ENCODE assay signal across 21 mouse cellular contexts in the genomic region with DNA sequence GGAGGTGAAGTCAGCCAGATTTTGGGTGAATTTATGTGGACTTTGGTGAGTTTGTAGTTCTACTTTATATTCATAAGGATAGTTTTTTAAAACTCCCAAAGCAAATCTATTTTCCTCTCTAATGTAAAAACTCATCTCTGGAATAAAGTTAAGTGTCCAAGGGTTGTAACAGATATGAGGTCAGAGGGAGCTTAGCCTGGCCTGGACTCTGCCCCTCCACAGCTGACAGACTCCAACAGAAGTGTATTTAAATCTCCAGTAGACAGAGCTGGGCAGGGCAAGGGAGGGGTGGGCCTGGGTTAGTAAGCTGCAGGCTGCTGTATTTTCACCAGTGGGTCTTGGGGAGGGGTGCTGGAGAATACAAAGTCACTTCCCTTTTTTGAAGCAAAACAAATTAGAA. TPM values are rescaled to one million over a fixed set of nuclear protein-coding genes. Genes with fewer than 3 reads are reported as not detected.
DNase-seq lines count a peak whose midpoint lies in the region; ATAC-seq lines count a peak whose summit lies in the region.
"Not testable (repeated sequence)": the region's sequence is repeated elsewhere in the genome, so short reads cannot be mapped to it uniquely, and the experiment has no call there.
"Had no signal": no experiment of that assay in that cellular context is flagged by ENCODE, and none has a peak within 500 bp of the region (broad histone marks: within the 10 kb centered on the region; RNA-seq: fewer than 3 reads in every experiment).

No protein-coding gene starts in this region.

- peak; percentile 53; the same call in 1 of the 2 replicates for ATAC-seq in liver, embryonic 16.5 days (ENCODE audit: low read depth)

- H3K27me3 ChIP-seq in liver, embryonic 16.5 days (ENCODE audit: control insufficient read depth, insufficient read depth, low read depth, low read length), result not testable (repeated sequence)

- not testable (repeated sequence) for H3K9ac ChIP-seq in liver, embryonic 16.5 days (ENCODE audit: low read depth, low read length)

- H3K27ac ChIP-seq in liver, embryonic 16.5 days (ENCODE audit: low read length), result not testable (repeated sequence)

- DNase-seq in adrenal gland, postnatal 14 days, result peak; percentile 4
- DNase-seq in kidney, adult 18-20 months, result peak; percentile 7
- DNase-seq in kidney, adult 8-10 months, result peak; percentile 7 to 31
- peak; percentile 5 for DNase-seq in kidney, postnatal 10 days
- peak; percentile 12 to 17 for DNase-seq in kidney, postnatal 36 days

- not testable (repeated sequence) for H3K36me3 ChIP-seq in liver, embryonic 16.5 days (ENCODE audit: control insufficient read depth, insufficient read depth)

- H3K4me1 ChIP-seq in liver, embryonic 16.5 days (ENCODE audit: control insufficient read depth, low read depth, low read length), result not testable (repeated sequence)

- H3K4me3 ChIP-seq in liver, embryonic 16.5 days (ENCODE audit: low read depth, low read length), result not testable (repeated sequence)

- H3K4me2 ChIP-seq in liver, embryonic 16.5 days (ENCODE audit: low read depth, low read length), result not testable (repeated sequence)

- not testable (repeated sequence) for H3K9me3 ChIP-seq in liver, embryonic 16.5 days (replicated peaks; ENCODE audit: control insufficient read depth, low read length)

RNA-seq across cellular contexts. Expression of gene Il1f9, which starts 2.2 kb away (rescaled TPM):
- 0.26 TPM in 1 of 2 replicates, not detected in the other for total RNA-seq in adrenal gland, postnatal 14 days (2021)
- 0.32 and 0.68 TPM in 2 replicates for polyA plus RNA-seq in liver, embryonic 16.5 days (2015; fragmentation: Nextera tagmentation; extraction: Ambion mirVana)
- total RNA-seq: adrenal gland, adult 2 months; adrenal gland, postnatal 25 days; adrenal gland, postnatal 4 days; ES-E14; MEL had no signal
- polyA plus RNA-seq: adrenal gland, adult 2 months; brain, embryonic 14.5 days; C2C12; embryonic facial prominence, embryonic 11.5 days; embryonic facial prominence, embryonic 13.5 days; erythroblast, embryonic 14.5 days; forebrain, embryonic 10.5 days; forebrain, embryonic 12.5 days; forebrain, embryonic 14.5 days; forebrain, embryonic 16.5 days had no signal

RNA-seq across cellular contexts. Expression of gene Il1f6, which starts 31.1 kb away (rescaled TPM):
- total RNA-seq in adrenal gland, postnatal 14 days (2021), result not detected in 2 replicates
- polyA plus RNA-seq in liver, embryonic 16.5 days (2015; fragmentation: Nextera tagmentation; extraction: Ambion mirVana), result not detected in 2 replicates
- total RNA-seq: adrenal gland, adult 2 months; adrenal gland, postnatal 25 days; adrenal gland, postnatal 4 days; common myeloid progenitor, adult 5-6 weeks; ES-E14; MEL had no signal
- polyA plus RNA-seq: adrenal gland, adult 2 months; brain, embryonic 14.5 days; C2C12; embryonic facial prominence, embryonic 11.5 days; embryonic facial prominence, embryonic 13.5 days; erythroblast, embryonic 14.5 days; forebrain, embryonic 10.5 days; forebrain, embryonic 12.5 days; forebrain, embryonic 14.5 days; forebrain, embryonic 16.5 days had no signal

RNA-seq across cellular contexts. Expression of gene Il1f8, which starts 31.1 kb away (rescaled TPM):
- total RNA-seq in adrenal gland, postnatal 14 days (2021), result not detected in 2 replicates
- not detected in 2 replicates for polyA plus RNA-seq in liver, embryonic 16.5 days (2015; fragmentation: Nextera tagmentation; extraction: Ambion mirVana)
- total RNA-seq: adrenal gland, adult 2 months; adrenal gland, postnatal 25 days; adrenal gland, postnatal 4 days; common myeloid progenitor, adult 5-6 weeks; ES-E14; MEL had no signal
- polyA plus RNA-seq: adrenal gland, adult 2 months; brain, embryonic 14.5 days; C2C12; embryonic facial prominence, embryonic 11.5 days; embryonic facial prominence, embryonic 13.5 days; erythroblast, embryonic 14.5 days; forebrain, embryonic 10.5 days; forebrain, embryonic 12.5 days; forebrain, embryonic 14.5 days; forebrain, embryonic 16.5 days had no signal
